Mouse (Mus musculus) stomach, adult 2 months (tissue): ENCODE results near the gene Satb2. TPM values are rescaled to one million over a fixed set of nuclear protein-coding genes. Genes with fewer than 3 reads are reported as not detected.

Source experiments
- polyA plus RNA-seq: library from polyadenylated mRNA; depleted of rRNA; stranded (reverse); fragments of >200 nt; gene quantifications from 2 replicates; pipeline ENCODE4 v1.2.3, GENCODE M21; 2012; rRNA removed

Gene Satb2
- 0.06 and 0.10 TPM in 2 replicates for polyA plus RNA-seq

GRCm38 (mm10) chr1:56978151-56978700 is at the start of gene Satb2:
Gene Satb2, minus strand, starts transcription at chr1:56978650.

